Mouse (Mus musculus) heart, postnatal 0 days (tissue): ENCODE measurements at regions not wholly inside any gene's neighbourhood (a gene's known extent, or its start where the extent isn't known, plus 50 kb on each side); places are given as distances from the start of the nearest gene placed in this dataset.

Source experiments
- CTCF ChIP-seq: IDR thresholded peaks from 2 replicates; pipeline ENCODE4 v1.5.1; 2016; ENCODE audit warnings: antibody characterized with exemption, control low read depth, low read depth
- EP300 ChIP-seq: IDR thresholded peaks from 2 replicates; pipeline ENCODE4 v1.6.1; 2016; ENCODE audit warnings: antibody characterized with exemption, low read depth

- no peak for TF ChIP-seq CTCF
- no peak for TF ChIP-seq EP300
Observed at GRCm38 (mm10) chr11:17450360-17451045, 193.1 kb downstream of the C1d start.
